Mouse (Mus musculus) midbrain, embryonic 14.5 days (tissue): ENCODE measurements at regions not wholly inside any gene's neighbourhood (a gene's known extent, or its start where the extent isn't known, plus 50 kb on each side); places are given as distances from the start of the nearest gene placed in this dataset.

Experiments
- ATAC-seq: fragments of 200-750 bp; cut with Nextera tagmentation; 2 replicates; pipeline ENCODE4 v1.8.0; 2017; ENCODE audit warnings: moderate number of reproducible peaks, moderate library complexity; ENCODE audit not compliant: low FRiP score, low TSS enrichment
- DNase-seq: peaks from one replicate; pipeline ENCODE4 v3.0.0-alpha.2; 2015
- H3K27ac ChIP-seq: fragments of 300-500 bp; sonication (generic); replicated peaks from 2 replicates; pipeline ENCODE4 v1.5.1; 2014; ENCODE audit warnings: mild to moderate bottlenecking, low read depth, low read length, moderate library complexity
- H3K27me3 ChIP-seq: fragments of 300-500 bp; sonication (generic); 2 replicates; pipeline ENCODE4 v1.6.1; 2014; ENCODE audit warnings: low read length, control low read depth, mixed read lengths; ENCODE audit not compliant: control insufficient read depth, insufficient read depth
- H3K36me3 ChIP-seq: fragments of 300-500 bp; sonication (generic); 2 replicates; pipeline ENCODE4 v1.6.1; 2014; ENCODE audit warnings: low read length, control low read depth; ENCODE audit not compliant: control insufficient read depth, insufficient read depth
- H3K4me1 ChIP-seq: fragments of 300-500 bp; sonication (generic); 2 replicates; pipeline ENCODE4 v1.6.1; 2014; ENCODE audit warnings: mild to moderate bottlenecking, antibody characterized with exemption, low read length, control low read depth; ENCODE audit not compliant: control insufficient read depth, insufficient read depth
- H3K4me2 ChIP-seq: fragments of 300-500 bp; sonication (generic); 2 replicates; pipeline ENCODE4 v1.6.1; 2014; ENCODE audit warnings: mild to moderate bottlenecking, low read length, moderate library complexity
- H3K4me3 ChIP-seq: fragments of 300-500 bp; sonication (generic); replicated peaks from 2 replicates; pipeline ENCODE4 v1.5.1; 2014; ENCODE audit warnings: low read depth, low read length
- H3K9ac ChIP-seq: fragments of 300-500 bp; sonication (generic); replicated peaks from 2 replicates; pipeline ENCODE4 v1.6.1; 2014; ENCODE audit warnings: mild to moderate bottlenecking, low read length, moderate library complexity
- H3K9me3 ChIP-seq: fragments of 300-500 bp; sonication (generic); 2 replicates; pipeline ENCODE4 v1.6.1; 2016; ENCODE audit warnings: low read length, control low read depth, mixed read lengths; ENCODE audit not compliant: control insufficient read depth
- WGBS: fragments of 180-500 bp; shearing (Covaris S2); extraction: QIAGEN DNeasy Blood & Tissue Kit; methylation state at CpG from one replicate; pipeline ENCODE4 v1.1.7; 2014; 5-methylcytosine and 5-hydroxymethylcytosine counted together

DNA sequence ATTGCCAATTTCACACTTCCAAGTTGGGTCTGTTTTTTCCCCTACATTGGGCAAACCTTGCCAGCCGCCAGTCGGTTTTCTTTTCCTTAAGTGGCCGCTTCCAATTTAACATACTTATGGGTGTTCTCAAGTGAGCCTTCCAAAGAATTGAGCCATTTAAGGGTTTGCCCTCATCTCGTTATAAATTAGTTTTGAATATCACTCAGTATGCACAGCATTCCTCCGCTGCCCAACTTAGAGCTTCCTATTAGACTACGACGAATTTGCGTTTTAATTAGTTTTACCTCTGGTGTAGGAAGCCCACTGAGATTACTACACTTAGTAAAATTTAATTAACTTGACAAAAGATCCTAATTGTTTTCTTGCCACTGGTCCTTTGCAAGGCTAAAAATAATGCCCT is 209.9 kb downstream of the Cdh11 start:
- no peak overlapping the region for H3K4me2 ChIP-seq
- ATAC-seq (peak; percentile 53; the same call in 1 of the 2 replicates), DNase-seq (peak; percentile 32)
- no peaks in the 10 kb centered on the region for H3K4me1 ChIP-seq
- 67% methylated on average over 8 of the region's 8 CpGs for WGBS
- no peaks in the 10 kb centered on the region for H3K27me3 ChIP-seq
- H3K27ac ChIP-seq, result no peak overlapping the region
- no peak overlapping the region for H3K9ac ChIP-seq
- H3K9me3 ChIP-seq, result no peaks in the 10 kb centered on the region
- no peaks in the 10 kb centered on the region for H3K36me3 ChIP-seq
- no peak overlapping the region for H3K4me3 ChIP-seq

DNA sequence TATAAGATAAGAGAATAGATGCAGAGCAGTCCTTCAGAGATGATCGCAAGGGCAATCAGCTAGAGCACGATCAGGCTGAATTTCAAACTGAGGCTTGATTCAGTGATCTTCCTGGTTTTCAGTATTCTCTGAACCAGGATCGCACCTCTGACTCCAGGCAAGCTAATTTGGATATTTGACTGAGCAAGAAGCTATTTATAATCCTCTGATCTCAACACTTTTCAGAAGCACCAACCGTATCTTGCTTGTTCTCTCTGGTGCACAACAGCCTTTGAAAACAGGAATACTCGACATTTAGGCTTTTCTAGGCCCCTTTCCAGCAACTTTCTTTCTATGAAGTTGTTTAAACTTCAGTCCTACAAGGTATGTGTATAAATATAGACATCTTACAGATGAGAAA is 217.7 kb downstream of the Cdh11 start:
- Histone ChIP-seq H3K9me3 (no peaks in the 10 kb centered on the region), H3K27ac (no peak overlapping the region), H3K4me3 (no peak overlapping the region), H3K4me1 (no peaks in the 10 kb centered on the region), H3K4me2 (no peak overlapping the region), H3K36me3 (no peaks in the 10 kb centered on the region), H3K9ac (no peak overlapping the region), H3K27me3 (no peaks in the 10 kb centered on the region)
- DNase-seq (no peak), ATAC-seq (no peak)
- 64% methylated on average over 5 of the region's 5 CpGs for whole genome bisulfite sequencing

DNA sequence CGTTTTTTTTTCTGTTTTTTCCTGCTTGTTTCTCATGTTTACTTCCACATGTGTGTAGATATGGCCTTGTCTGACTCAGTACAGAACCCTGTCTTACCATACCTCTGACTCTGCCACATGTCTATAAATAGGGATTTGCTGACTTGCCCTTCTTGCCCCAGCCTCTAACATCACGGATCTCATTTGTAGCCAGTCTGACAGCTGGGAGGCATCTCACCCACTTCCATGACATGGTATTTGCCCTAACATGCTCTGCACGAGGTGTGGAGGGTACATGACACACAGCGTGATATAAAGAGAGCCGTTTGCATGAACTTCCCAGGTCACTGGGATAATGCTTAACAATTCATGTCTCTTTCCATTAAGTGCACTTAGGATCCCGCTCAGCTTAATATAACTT is 231.2 kb downstream of the Cdh11 start:
- Histone ChIP-seq H3K4me1 (no peaks in the 10 kb centered on the region), H3K27me3 (no peaks in the 10 kb centered on the region), H3K9me3 (no peaks in the 10 kb centered on the region), H3K4me2 (no peak overlapping the region), H3K36me3 (no peaks in the 10 kb centered on the region), H3K27ac (no peak overlapping the region), H3K4me3 (no peak overlapping the region), H3K9ac (no peak overlapping the region)
- WGBS, result 76% methylated on average over 6 of the region's 6 CpGs
- ATAC-seq (no peak), DNase-seq (no peak)

DNA sequence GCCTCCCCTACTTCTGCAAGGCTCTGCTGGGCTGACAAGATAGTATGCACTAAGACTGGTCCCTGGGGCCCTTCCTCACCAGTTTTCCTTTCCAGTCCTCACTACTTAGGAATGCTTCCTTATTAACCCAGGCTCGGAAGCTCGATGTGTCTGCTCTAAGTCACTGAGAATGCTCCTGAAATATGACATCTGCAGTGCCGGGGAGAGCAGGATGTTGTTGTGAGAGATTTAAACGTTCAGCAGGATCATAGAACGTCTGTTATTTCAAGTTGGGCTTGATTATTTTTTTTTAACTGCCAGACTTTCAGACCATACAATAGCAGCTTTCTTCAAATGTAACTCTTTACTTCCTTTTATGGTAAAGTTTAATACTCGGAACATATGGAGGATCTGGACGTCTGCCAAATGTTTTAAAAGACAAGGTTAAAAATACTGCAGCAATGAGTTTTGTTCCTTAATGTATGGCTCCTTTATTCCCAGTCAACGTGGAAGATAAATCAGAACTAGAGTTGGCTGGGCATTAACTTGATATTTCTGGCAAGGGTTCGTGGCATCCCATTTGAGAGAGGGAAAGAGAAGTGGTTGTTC is 232.0 kb downstream of the Cdh11 start:
- Histone ChIP-seq H3K9ac (no peak overlapping the region), H3K4me1 (no peaks in the 10 kb centered on the region), H3K9me3 (no peaks in the 10 kb centered on the region), H3K27ac (no peak overlapping the region), H3K4me3 (no peak overlapping the region), H3K27me3 (no peaks in the 10 kb centered on the region), H3K4me2 (no peak overlapping the region), H3K36me3 (no peaks in the 10 kb centered on the region)
- 56% methylated on average over 9 of the region's 9 CpGs for WGBS
- DNase-seq, result peak; percentile 31
- ATAC-seq, result no peak

DNA sequence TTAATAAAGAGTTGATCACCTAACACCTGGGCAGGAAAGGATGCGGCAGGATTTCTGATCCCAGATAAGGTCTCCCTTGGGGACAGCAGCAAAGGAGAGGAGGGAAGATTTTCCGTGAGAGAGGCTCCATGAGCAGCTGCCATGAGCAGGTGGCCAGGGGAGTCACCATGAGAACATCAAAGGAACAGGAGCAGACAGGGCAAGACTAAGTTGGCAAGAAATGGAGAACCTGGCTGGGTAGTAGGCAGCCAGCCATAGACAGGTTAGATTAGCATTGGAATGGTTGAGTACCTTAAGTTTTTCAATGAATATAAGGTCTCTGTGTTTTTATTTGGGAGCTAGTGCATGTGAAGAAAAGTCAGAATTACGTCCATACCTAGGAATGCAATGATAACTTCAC is 246.6 kb downstream of the Cdh11 start:
- no peak for DNase-seq
- 75% methylated on average over 3 of the region's 3 CpGs for WGBS
- H3K4me2 ChIP-seq, result no peak overlapping the region
- H3K27me3 ChIP-seq, result no peaks in the 10 kb centered on the region
- ATAC-seq, result no peak
- H3K9ac ChIP-seq, result no peak overlapping the region
- no peaks in the 10 kb centered on the region for H3K36me3 ChIP-seq
- H3K27ac ChIP-seq, result no peak overlapping the region
- no peak overlapping the region for H3K4me3 ChIP-seq
- H3K9me3 ChIP-seq, result no peaks in the 10 kb centered on the region
- H3K4me1 ChIP-seq, result no peaks in the 10 kb centered on the region

DNA sequence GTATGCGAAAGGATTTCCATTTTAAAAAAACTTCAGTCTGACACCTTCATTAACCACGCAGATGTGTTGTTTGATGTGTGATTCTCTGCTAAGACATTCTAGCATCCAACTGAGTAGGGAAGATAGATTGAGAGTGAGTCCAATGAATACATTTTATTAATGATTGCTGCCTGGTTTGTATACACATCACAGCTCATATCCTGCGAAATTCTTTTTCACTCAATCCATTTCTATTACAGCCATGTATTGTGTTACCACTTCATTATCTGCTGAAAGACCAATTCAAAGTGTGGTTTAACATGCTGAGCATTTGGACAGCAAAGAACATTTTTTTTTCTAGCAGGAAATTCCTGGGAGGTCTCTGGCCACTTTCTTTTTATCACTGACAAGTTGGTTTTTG is 247.4 kb downstream of the Cdh11 start:
- no peak overlapping the region for H3K27ac ChIP-seq
- 54% methylated on average over 3 of the region's 3 CpGs for WGBS

DNA sequence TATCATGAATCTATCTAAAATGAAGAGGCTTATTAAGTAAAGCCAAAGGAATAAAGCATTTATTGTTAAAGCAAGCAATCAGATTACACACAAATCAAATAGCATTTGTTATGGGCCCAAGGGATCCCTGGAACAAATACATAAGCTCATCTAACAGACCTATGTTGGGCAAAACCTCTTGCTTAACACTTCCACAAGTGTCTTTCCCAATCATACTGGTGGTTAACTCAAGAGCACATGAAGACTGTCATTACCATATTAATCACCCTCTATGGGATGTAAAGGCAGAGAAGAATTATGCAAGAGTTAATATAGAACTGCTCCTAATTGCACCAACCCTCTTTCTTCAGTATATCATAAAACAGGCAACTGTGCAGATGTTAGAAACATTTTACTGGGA is 267.0 kb downstream of the Cdh11 start:
- DNase-seq (no peak), ATAC-seq (no peak)
- Histone ChIP-seq H3K4me1 (no peaks in the 10 kb centered on the region), H3K36me3 (no peaks in the 10 kb centered on the region), H3K27ac (no peak overlapping the region), H3K4me2 (no peak overlapping the region), H3K9me3 (no peaks in the 10 kb centered on the region), H3K9ac (no peak overlapping the region), H3K27me3 (no peaks in the 10 kb centered on the region), H3K4me3 (no peak overlapping the region)

More for the DNA sequence above, 247.4 kb downstream of the Cdh11 start:
- Histone ChIP-seq H3K4me1 (no peaks in the 10 kb centered on the region), H3K4me2 (no peak overlapping the region), H3K4me3 (no peak overlapping the region), H3K36me3 (no peaks in the 10 kb centered on the region), H3K9ac (no peak overlapping the region), H3K27me3 (no peaks in the 10 kb centered on the region), H3K9me3 (no peaks in the 10 kb centered on the region)
- ATAC-seq (no peak), DNase-seq (no peak)

DNA sequence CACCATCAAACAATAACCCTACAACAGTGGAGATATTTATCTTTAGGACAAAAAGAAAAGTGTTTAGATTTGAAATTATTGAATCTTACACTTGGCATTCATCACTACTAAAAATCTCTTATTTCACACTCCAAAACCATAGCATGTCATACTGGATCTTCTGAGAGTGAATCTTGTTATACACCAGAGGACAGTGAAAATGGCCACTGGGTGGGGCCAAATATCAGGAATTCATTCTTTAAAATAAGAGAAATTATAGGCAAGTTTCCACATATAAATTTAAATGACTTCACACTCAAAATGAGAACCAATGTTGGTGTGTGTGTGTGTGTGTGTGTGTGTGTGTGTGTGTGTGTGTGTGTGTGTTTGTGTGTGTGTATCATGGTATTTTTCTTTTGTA is 269.7 kb downstream of the Cdh11 start:
- DNase-seq, result peak; percentile 52
- no peak for ATAC-seq

DNA sequence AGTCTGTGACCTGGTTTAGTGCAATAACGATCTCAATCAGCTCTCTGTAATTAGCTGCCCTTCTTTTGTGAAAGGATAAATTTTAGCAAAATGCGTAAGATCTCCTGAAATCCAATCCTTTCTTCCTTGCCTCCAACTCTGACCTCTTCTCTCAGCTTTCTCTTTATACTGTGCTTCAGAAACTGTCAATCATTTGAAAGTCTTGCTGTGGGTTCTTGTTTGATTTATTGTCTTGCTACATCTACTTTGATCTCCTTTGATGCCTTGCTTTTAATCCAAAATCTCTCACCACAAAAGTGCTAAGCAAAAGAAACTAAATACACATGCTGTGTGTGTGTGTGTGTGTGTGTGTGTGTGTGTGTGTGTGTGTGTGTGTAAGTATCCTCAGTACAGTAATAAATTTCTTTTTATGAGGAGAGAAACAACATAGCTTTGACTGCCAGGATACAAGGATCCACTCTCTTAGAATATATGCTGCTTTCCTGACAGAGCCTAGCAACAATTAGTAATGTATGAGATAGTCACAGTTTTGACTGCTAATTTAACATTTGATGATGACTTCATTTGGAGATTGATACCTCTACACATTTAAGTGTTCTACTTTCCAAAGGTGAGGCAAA is 270.5 kb downstream of the Cdh11 start:
- 12% methylated on average over 2 of the region's 2 CpGs for WGBS
- H3K9ac ChIP-seq, result no peak overlapping the region
- no peaks in the 10 kb centered on the region for H3K27me3 ChIP-seq
- DNase-seq, result peak; percentile 21
- no peak for ATAC-seq
- no peak overlapping the region for H3K27ac ChIP-seq
- H3K4me3 ChIP-seq, result no peak overlapping the region
- no peaks in the 10 kb centered on the region for H3K36me3 ChIP-seq
- H3K9me3 ChIP-seq, result no peaks in the 10 kb centered on the region
- H3K4me2 ChIP-seq, result no peak overlapping the region
- H3K4me1 ChIP-seq, result no peaks in the 10 kb centered on the region

More for the DNA sequence above, 269.7 kb downstream of the Cdh11 start:
- H3K27ac ChIP-seq, result no peak overlapping the region
- H3K9ac ChIP-seq, result no peak overlapping the region
- H3K4me1 ChIP-seq, result no peaks in the 10 kb centered on the region
- H3K4me3 ChIP-seq, result no peak overlapping the region
- no peaks in the 10 kb centered on the region for H3K9me3 ChIP-seq
- H3K4me2 ChIP-seq, result no peak overlapping the region
- H3K27me3 ChIP-seq, result no peaks in the 10 kb centered on the region
- no peaks in the 10 kb centered on the region for H3K36me3 ChIP-seq
